ENCODE assay signal across 15 mouse cellular contexts in the genomic region with DNA sequence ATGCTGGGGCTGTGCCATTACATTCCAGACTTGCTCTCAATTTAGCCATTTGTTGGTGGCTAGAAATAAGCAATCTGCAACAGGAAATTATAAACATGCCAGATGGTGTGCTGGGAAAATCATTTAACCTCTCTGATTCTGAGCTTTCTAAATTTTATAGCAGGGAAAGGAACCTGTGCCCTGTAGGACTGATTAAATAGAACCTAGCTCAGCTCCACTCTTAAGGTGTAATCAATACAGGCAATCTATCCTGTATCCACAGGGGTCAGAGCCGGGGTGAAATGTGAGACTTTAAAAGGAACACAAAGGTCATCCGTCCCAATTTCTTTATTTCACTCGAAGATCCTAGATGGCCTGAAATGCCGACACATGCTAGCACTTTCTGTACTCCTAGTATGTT.
"Had no signal": no experiment of that assay in that cellular context is flagged by ENCODE, and none has a peak within 500 bp of the region (broad histone marks: within the 10 kb centered on the region; RNA-seq: fewer than 3 reads in every experiment).

No protein-coding gene starts in this region.

- H3K4me1 ChIP-seq: midbrain, embryonic 10.5 days; neural tube, embryonic 13.5 days had no signal

- H3K27ac ChIP-seq: left cerebral cortex, adult 2 months; limb, embryonic 13.5 days; liver, embryonic 14.5 days; midbrain, embryonic 10.5 days; neural tube, embryonic 13.5 days had no signal

- DNase-seq: kidney, adult 18-20 months; kidney, postnatal 10 days; kidney, postnatal 4 days; lung, adult 18-20 months; lung, postnatal 36 days; retina, postnatal 1 day; right cerebral cortex, postnatal 4 days; spleen, adult 18-20 months; thymus, adult 18-20 months; thymus, postnatal 14 days had no signal

- H3K4me3 ChIP-seq: left cerebral cortex, adult 2 months; limb, embryonic 13.5 days; midbrain, embryonic 10.5 days; neural tube, embryonic 13.5 days had no signal
